Mouse (Mus musculus) E14TG2a.4 (cell line): ENCODE results near the gene Ppa2.
A peak's percentile ranks its signal among the peaks of the same experiment; 100 is the strongest.

ENCODE experiments used
- H3K27me3 ChIP-seq: 2 replicates; pipeline ENCODE4 v1.6.1; 2014; ENCODE audit warnings: low read length, control low read depth; ENCODE audit not compliant: insufficient read depth
- H3K36me3 ChIP-seq: 2 replicates; pipeline ENCODE4 v1.6.1; 2014; ENCODE audit warnings: low read length, control low read depth; ENCODE audit not compliant: insufficient read depth
- H3K4me1 ChIP-seq: replicated peaks from 2 replicates; pipeline ENCODE4 v1.6.1; 2014; ENCODE audit warnings: low read depth, low read length, control low read depth
- H3K4me3 ChIP-seq: replicated peaks from 2 replicates; pipeline ENCODE4 v1.5.1; 2014; ENCODE audit warnings: mild to moderate bottlenecking, low read length
- H3K9me3 ChIP-seq: 2 replicates; pipeline ENCODE4 v1.6.1; 2014; ENCODE audit warnings: low read length, control low read depth
- CTCF ChIP-seq: conservative IDR thresholded peaks from 2 replicates; pipeline ENCODE4 v1.5.1; 2014; ENCODE audit warnings: low read length
- NANOG ChIP-seq: IDR thresholded peaks from 2 replicates; pipeline ENCODE4 v1.6.1; 2014; ENCODE audit warnings: borderline replicate concordance, low read length, mixed read lengths
- POU5F1 ChIP-seq: IDR thresholded peaks from 2 replicates; pipeline ENCODE4 v1.6.1; 2014; ENCODE audit warnings: low read length, borderline replicate concordance

Ppa2 gene

GRCm38 (mm10) chr3:133321928-133322327 lies 12.0 kb downstream of the Ppa2 start:
- Histone ChIP-seq H3K36me3 (peaks cover 43% of the 10 kb centered on the region), H3K4me3 (no peak overlapping the region), H3K9me3 (0 out of 2 replicates have a peak, but pooled peaks cover 3% of the 10 kb centered on the region), H3K27me3 (no peaks in the 10 kb centered on the region), H3K4me1 (peaks cover 15% of the 10 kb centered on the region)
- no peak for TF ChIP-seq POU5F1
- no peak for TF ChIP-seq NANOG
- no peak for TF ChIP-seq CTCF

GRCm38 (mm10) chr3:133322552-133322951 lies 12.6 kb downstream of the Ppa2 start:
- H3K4me1 ChIP-seq = peaks cover 15% of the 10 kb centered on the region
- H3K27me3 ChIP-seq = no peaks in the 10 kb centered on the region
- TF ChIP-seq CTCF (peak; percentile 95), POU5F1 (no peak)
- H3K36me3 ChIP-seq = peaks cover 46% of the 10 kb centered on the region
- no peak overlapping the region for H3K4me3 ChIP-seq
- H3K9me3 ChIP-seq = 0 out of 2 replicates have a peak, but pooled peaks cover 3% of the 10 kb centered on the region

DNA sequence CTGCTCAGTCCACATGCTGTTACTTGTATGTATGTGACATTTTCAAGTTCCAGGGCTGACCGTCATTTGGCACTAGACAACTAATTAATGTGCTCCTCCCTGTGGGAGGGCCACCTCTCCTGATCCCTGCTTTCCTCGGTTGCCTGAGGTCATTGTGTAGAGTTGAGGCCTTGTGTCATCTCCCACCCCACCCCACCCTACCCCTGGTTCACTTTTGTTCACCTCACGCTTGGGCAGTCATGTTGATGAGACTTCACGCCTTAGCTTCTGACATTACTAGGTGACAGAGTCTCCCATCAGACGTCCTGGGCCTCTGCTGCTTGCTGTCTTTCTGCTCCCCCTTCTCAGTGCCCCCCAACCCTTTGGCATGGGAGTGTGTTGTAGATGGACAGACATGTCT lies 15.2 kb downstream of the Ppa2 start:
- no peak overlapping the region for H3K4me3 ChIP-seq
- peaks cover 42% of the 10 kb centered on the region for H3K36me3 ChIP-seq
- TF ChIP-seq POU5F1 (no peak), NANOG (no peak), CTCF (no peak)
- peaks cover 17% of the 10 kb centered on the region for H3K4me1 ChIP-seq
- H3K27me3 ChIP-seq = no peaks in the 10 kb centered on the region
- no peaks in the 10 kb centered on the region for H3K9me3 ChIP-seq

DNA sequence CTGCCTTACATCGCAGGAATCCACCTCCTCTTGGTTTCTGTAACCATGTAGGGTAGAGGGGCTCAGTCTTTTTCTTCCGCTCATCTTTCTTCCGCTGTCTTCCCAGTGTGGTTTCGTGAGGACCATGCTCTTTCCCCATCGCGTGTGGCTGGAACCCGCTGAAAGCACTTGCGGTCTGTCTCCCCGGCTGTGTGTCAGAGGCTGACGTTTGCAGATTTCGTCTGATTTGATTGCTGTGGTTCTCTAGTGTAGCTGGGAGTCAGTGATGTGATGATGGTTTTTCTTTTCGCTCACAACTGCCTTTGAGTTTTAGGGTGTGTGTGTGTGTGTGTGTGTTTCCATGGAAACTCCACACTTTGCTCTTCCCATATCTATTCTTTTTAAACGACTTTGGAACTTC lies 18.6 kb downstream of the Ppa2 start:
- no peak overlapping the region for H3K4me3 ChIP-seq
- H3K36me3 ChIP-seq = peaks cover 61% of the 10 kb centered on the region
- H3K9me3 ChIP-seq = no peaks in the 10 kb centered on the region
- no peaks in the 10 kb centered on the region for H3K27me3 ChIP-seq
- peaks cover 12% of the 10 kb centered on the region for H3K4me1 ChIP-seq
- TF ChIP-seq POU5F1 = no peak
- TF ChIP-seq CTCF = no peak
- no peak for TF ChIP-seq NANOG

DNA sequence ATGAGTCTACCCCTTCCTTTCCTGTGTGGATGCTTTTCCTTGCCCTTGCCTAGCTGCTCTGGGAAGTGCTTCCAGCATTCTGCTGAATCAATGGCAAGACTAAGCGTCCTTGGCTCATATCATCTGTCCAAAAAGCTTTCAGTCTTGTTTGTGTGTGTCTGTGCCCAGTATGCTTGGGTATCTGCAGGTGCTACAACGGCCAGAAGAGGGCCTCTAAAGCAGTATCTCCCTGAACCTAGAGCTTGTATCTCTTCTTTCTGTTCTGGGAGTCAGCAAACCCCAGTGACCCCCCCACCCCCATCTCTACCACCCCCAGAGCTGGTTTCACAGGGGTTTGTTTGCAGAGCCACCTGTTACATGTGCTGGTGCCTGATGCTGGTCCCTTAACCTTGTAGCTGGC lies 19.5 kb downstream of the Ppa2 start:
- Histone ChIP-seq H3K4me1 (peaks cover 12% of the 10 kb centered on the region), H3K4me3 (no peak overlapping the region), H3K9me3 (no peaks in the 10 kb centered on the region), H3K36me3 (peaks cover 61% of the 10 kb centered on the region), H3K27me3 (no peaks in the 10 kb centered on the region)
- TF ChIP-seq NANOG = no peak
- TF ChIP-seq POU5F1 = no peak
- TF ChIP-seq CTCF = no peak; the same call in 1 of the 2 replicates

DNA sequence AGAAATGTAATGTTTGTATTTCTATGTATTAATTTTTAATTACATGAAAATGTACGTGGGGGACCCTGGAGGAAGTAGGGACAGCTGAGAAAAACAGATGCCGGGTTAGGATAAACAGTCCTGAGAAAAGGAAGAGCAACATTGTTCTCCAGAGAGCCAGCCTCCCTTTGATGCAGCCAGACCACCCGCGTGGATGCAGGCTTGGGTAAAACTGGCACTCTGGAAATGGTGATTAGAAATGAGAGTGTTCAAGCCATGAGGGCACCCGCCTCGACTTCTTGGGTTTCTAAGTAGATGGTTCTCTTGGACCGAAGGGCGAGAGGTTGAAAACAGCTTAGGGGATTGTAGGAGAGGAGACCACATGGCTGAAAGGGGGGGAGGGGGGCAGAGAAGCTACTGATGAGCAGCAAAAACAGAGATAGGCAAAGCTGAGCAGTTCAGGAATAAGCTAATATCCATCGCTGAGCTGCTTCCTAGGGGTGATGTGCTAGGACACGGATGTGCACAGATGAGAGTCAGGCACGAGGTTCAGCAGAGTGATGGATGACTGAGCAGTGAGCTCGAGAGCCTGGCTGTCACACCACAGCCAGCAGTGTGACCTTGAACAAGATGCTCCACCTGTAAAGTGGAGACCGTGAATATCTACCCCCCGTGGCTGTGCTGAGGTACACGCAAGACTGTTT lies 21.4 kb downstream of the Ppa2 start:
- Histone ChIP-seq H3K27me3 (no peaks in the 10 kb centered on the region), H3K9me3 (no peaks in the 10 kb centered on the region), H3K36me3 (peaks cover 59% of the 10 kb centered on the region), H3K4me1 (peaks cover 12% of the 10 kb centered on the region; the same call in 1 of the 2 replicates), H3K4me3 (no peak overlapping the region)
- TF ChIP-seq CTCF (no peak), NANOG (no peak), POU5F1 (no peak)

DNA sequence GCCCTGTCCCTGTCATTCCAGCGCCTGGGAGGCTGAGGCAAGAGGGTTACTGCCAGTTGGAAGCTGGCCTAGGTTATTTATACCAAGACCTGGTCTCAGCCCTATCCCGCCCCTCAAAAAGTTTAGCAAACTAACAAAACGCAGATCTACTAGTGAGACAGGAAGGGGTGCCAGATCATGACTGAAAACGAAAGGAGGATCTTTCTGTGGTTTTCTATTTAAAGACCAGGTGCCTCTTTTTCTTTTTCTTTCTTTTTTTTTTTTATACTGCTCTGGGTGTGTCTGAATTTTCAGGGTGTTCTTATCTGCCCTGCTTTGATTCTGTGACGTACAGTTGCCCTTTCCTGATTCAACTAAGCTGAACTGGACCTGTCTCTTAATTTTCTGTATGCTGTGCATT lies 22.4 kb downstream of the Ppa2 start:
- TF ChIP-seq CTCF (no peak), POU5F1 (no peak), NANOG (no peak)
- Histone ChIP-seq H3K36me3 (peaks cover 53% of the 10 kb centered on the region), H3K9me3 (no peaks in the 10 kb centered on the region), H3K27me3 (no peaks in the 10 kb centered on the region), H3K4me1 (peaks cover 12% of the 10 kb centered on the region; the same call in 1 of the 2 replicates), H3K4me3 (no peak overlapping the region)

GRCm38 (mm10) chr3:133333267-133334170 lies 23.6 kb downstream of the Ppa2 start:
- no peaks in the 10 kb centered on the region for H3K9me3 ChIP-seq
- H3K36me3 ChIP-seq = peaks cover 55% of the 10 kb centered on the region
- no peak overlapping the region for H3K4me3 ChIP-seq
- H3K27me3 ChIP-seq = no peaks in the 10 kb centered on the region
- TF ChIP-seq POU5F1 (no peak), CTCF (no peak), NANOG (no peak)
- H3K4me1 ChIP-seq = peaks cover 8% of the 10 kb centered on the region; the same call in 1 of the 2 replicates
